8 mouse cellular contexts compared by ENCODE assay signal in the genomic region with DNA sequence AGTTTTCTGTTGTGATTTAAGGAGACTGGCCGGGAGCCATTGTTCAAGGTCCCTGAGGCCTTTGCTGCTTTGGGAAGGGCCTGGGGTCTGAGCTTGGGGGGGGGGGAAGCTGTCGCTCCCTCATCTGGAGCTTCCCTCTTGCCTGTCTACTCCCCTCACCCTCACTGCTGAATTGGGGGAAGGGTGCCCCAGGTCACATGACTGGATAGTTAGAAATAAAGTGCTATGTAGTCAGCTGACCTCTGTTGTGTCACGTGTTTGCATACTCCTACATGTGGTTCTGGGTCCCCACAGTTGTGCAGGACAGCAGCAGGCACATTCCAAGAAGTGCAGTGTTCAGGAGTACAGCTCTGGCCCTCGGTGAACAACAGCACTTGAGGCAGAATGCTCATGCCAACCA. TPM values are rescaled to one million over a fixed set of nuclear protein-coding genes. Genes with fewer than 3 reads are reported as not detected.
DNase-seq lines count a peak whose midpoint lies in the region; ATAC-seq and TF ChIP-seq lines count a peak whose summit lies in the region.

No protein-coding gene starts in this region.

- no peaks in the 10 kb centered on the region for H3K27me3 ChIP-seq in forebrain, embryonic 10.5 days (ENCODE audit: poor library complexity, severe bottlenecking)
- H3K27me3 ChIP-seq in forebrain, embryonic 11.5 days (ENCODE audit: control insufficient read depth, insufficient read depth, low read length), result no peaks in the 10 kb centered on the region
- H3K27me3 ChIP-seq in neural tube, embryonic 11.5 days (ENCODE audit: control insufficient read depth, insufficient read depth, low read length), result no peaks in the 10 kb centered on the region
- no peaks in the 10 kb centered on the region for H3K27me3 ChIP-seq in limb, embryonic 15.5 days
- no peaks in the 10 kb centered on the region for H3K27me3 ChIP-seq in stomach, postnatal 0 days (ENCODE audit: control insufficient read depth, insufficient read depth, low read length)

- H3K9me3 ChIP-seq in forebrain, embryonic 10.5 days, result no peaks in the 10 kb centered on the region
- no peaks in the 10 kb centered on the region for H3K9me3 ChIP-seq in forebrain, embryonic 11.5 days (ENCODE audit: control insufficient read depth, low read length)
- no peaks in the 10 kb centered on the region for H3K9me3 ChIP-seq in neural tube, embryonic 11.5 days (ENCODE audit: control insufficient read depth, low read length)
- no peaks in the 10 kb centered on the region for H3K9me3 ChIP-seq in limb, embryonic 15.5 days
- no peaks in the 10 kb centered on the region for H3K9me3 ChIP-seq in stomach, postnatal 0 days (ENCODE audit: control insufficient read depth, low read length)

- ATAC-seq in forebrain, embryonic 11.5 days (replicated peaks; ENCODE audit: low FRiP score), result no peak
- ATAC-seq in neural tube, embryonic 11.5 days (ENCODE audit: insufficient read depth, low FRiP score, low TSS enrichment), result no peak
- ATAC-seq in limb, embryonic 15.5 days (ENCODE audit: insufficient number of reproducible peaks, low FRiP score, low TSS enrichment, low read depth), result no peak
- ATAC-seq in stomach, postnatal 0 days (ENCODE audit: low FRiP score, low TSS enrichment), result no peak

- no peak overlapping the region for H3K4me2 ChIP-seq in forebrain, embryonic 11.5 days (ENCODE audit: low read depth, low read length, severe bottlenecking)
- H3K4me2 ChIP-seq in neural tube, embryonic 11.5 days (ENCODE audit: low read depth), result no peak overlapping the region
- no peak overlapping the region for H3K4me2 ChIP-seq in limb, embryonic 15.5 days
- no peak overlapping the region for H3K4me2 ChIP-seq in stomach, postnatal 0 days (replicated peaks; ENCODE audit: low read depth)

- no peak overlapping the region for H3K9ac ChIP-seq in forebrain, embryonic 11.5 days (ENCODE audit: low read length)
- no peak overlapping the region for H3K9ac ChIP-seq in neural tube, embryonic 11.5 days (ENCODE audit: low read length)
- no peak overlapping the region for H3K9ac ChIP-seq in limb, embryonic 15.5 days
- 0 out of 2 replicates have a peak overlapping the region, but pooled peaks have one; percentile 13 for H3K9ac ChIP-seq in stomach, postnatal 0 days (ENCODE audit: low read length)

- no peak for TF ChIP-seq EP300 in stomach, postnatal 0 days (optimal IDR thresholded peaks at IDR 0.05)

- H3K36me3 ChIP-seq in forebrain, embryonic 10.5 days (replicated peaks), result peaks cover 65% of the 10 kb centered on the region
- H3K36me3 ChIP-seq in forebrain, embryonic 11.5 days (ENCODE audit: control insufficient read depth, insufficient read depth, low read length), result peaks cover 4% of the 10 kb centered on the region; the same call in 1 of the 2 replicates
- H3K36me3 ChIP-seq in neural tube, embryonic 11.5 days (ENCODE audit: control insufficient read depth, insufficient read depth, low read length), result peaks cover 7% of the 10 kb centered on the region
- peaks cover 52% of the 10 kb centered on the region for H3K36me3 ChIP-seq in limb, embryonic 15.5 days
- peaks cover 20% of the 10 kb centered on the region for H3K36me3 ChIP-seq in stomach, postnatal 0 days (ENCODE audit: control insufficient read depth, insufficient read depth, low read length)

- 89% methylated on average over 4 of the region's 4 CpGs for WGBS in forebrain, embryonic 10.5 days
- WGBS in forebrain, embryonic 11.5 days, result 77% methylated on average over 4 of the region's 4 CpGs
- 78% methylated on average over 4 of the region's 4 CpGs for WGBS in neural tube, embryonic 11.5 days
- 71% methylated on average over 4 of the region's 4 CpGs for WGBS in limb, embryonic 15.5 days
- 58% methylated on average over 4 of the region's 4 CpGs for WGBS in stomach, postnatal 0 days

- peaks cover 13% of the 10 kb centered on the region for H3K4me1 ChIP-seq in forebrain, embryonic 10.5 days
- H3K4me1 ChIP-seq in forebrain, embryonic 11.5 days (replicated peaks; ENCODE audit: control insufficient read depth, insufficient read depth, low read length), result peaks cover 12% of the 10 kb centered on the region
- H3K4me1 ChIP-seq in neural tube, embryonic 11.5 days (ENCODE audit: control insufficient read depth, insufficient read depth, low read length), result peaks cover 6% of the 10 kb centered on the region; the same call in 1 of the 2 replicates
- H3K4me1 ChIP-seq in limb, embryonic 15.5 days, result peaks cover 13% of the 10 kb centered on the region
- H3K4me1 ChIP-seq in stomach, postnatal 0 days (replicated peaks; ENCODE audit: control insufficient read depth, insufficient read depth), result 0 out of 2 replicates have a peak, but pooled peaks cover 4% of the 10 kb centered on the region

- no peak overlapping the region for H3K4me3 ChIP-seq in forebrain, embryonic 10.5 days
- no peak overlapping the region for H3K4me3 ChIP-seq in forebrain, embryonic 11.5 days (ENCODE audit: low read depth, low read length)
- no peak overlapping the region for H3K4me3 ChIP-seq in neural tube, embryonic 11.5 days (ENCODE audit: low read depth, low read length)
- H3K4me3 ChIP-seq in limb, embryonic 15.5 days, result no peak overlapping the region
- no peak overlapping the region for H3K4me3 ChIP-seq in stomach, postnatal 0 days (ENCODE audit: low read depth, low read length)

- peak overlapping the region; percentile 36; the same call in 1 of the 2 replicates for H3K27ac ChIP-seq in forebrain, embryonic 10.5 days
- no peak overlapping the region for H3K27ac ChIP-seq in forebrain, embryonic 11.5 days (ENCODE audit: low read depth, low read length)
- H3K27ac ChIP-seq in neural tube, embryonic 11.5 days (ENCODE audit: low read depth, low read length), result 0 out of 2 replicates have a peak overlapping the region, but pooled peaks have one; percentile 34
- H3K27ac ChIP-seq in limb, embryonic 15.5 days, result 0 out of 2 replicates have a peak overlapping the region, but pooled peaks have one; percentile 47
- H3K27ac ChIP-seq in stomach, postnatal 0 days (replicated peaks), result peak overlapping the region; percentile 53; the same call in 1 of the 2 replicates

- DNase-seq in forebrain, embryonic 10.5 days (ENCODE audit: extremely low spot score, low spot score), result no peak
- DNase-seq in forebrain, embryonic 11.5 days (ENCODE audit: low spot score), result no peak
- no peak for DNase-seq in neural tube, embryonic 11.5 days (ENCODE audit: low spot score)
- no peak for DNase-seq in neural tube, embryonic 10.5 days (ENCODE audit: extremely low spot score, low spot score)
- no peak for DNase-seq in stomach, postnatal 0 days (ENCODE audit: low spot score)
- DNase-seq in frontal cortex, postnatal 36 days (ENCODE audit: low spot score in 2 of 2), result no peak
- no peak for DNase-seq in gastrocnemius, postnatal 25 days

- no peak for TF ChIP-seq CTCF in stomach, postnatal 0 days (IDR thresholded peaks at IDR 0.05; ENCODE audit: low read depth)

RNA-seq across cellular contexts. Expression of a gene that starts 15.7 kb away (rescaled TPM):
- 136 and 137 TPM in 2 replicates for polyA plus RNA-seq in forebrain, embryonic 10.5 days (2016; fragmentation: Nextera tagmentation; extraction: Ambion mirVana)
- polyA plus RNA-seq in forebrain, embryonic 11.5 days (2014; fragmentation: Nextera tagmentation; extraction: Ambion mirVana), result 133 and 145 TPM in 2 replicates
- 150 and 161 TPM in 2 replicates for polyA plus RNA-seq in neural tube, embryonic 11.5 days (2014; fragmentation: Nextera tagmentation; extraction: Ambion mirVana)
- 69.9 and 70.3 TPM in 2 replicates for polyA plus RNA-seq in limb, embryonic 15.5 days (2015; fragmentation: Nextera tagmentation; extraction: Ambion mirVana)
- 44.6 and 47.6 TPM in 2 replicates for polyA plus RNA-seq in stomach, postnatal 0 days (2015; fragmentation: Nextera tagmentation; extraction: Ambion mirVana)
- total RNA-seq in gastrocnemius, postnatal 25 days (2021), result 10 to 100 TPM; 23.0 to 28.4 TPM

RNA-seq across cellular contexts. Expression of a gene that starts 15.9 kb away (rescaled TPM):
- 21.0 and 21.5 TPM in 2 replicates for polyA plus RNA-seq in forebrain, embryonic 10.5 days (2016; fragmentation: Nextera tagmentation; extraction: Ambion mirVana)
- polyA plus RNA-seq in forebrain, embryonic 11.5 days (2014; fragmentation: Nextera tagmentation; extraction: Ambion mirVana), result 23.0 and 24.1 TPM in 2 replicates
- polyA plus RNA-seq in neural tube, embryonic 11.5 days (2014; fragmentation: Nextera tagmentation; extraction: Ambion mirVana), result 23.1 and 24.6 TPM in 2 replicates
- 12.9 and 15.3 TPM in 2 replicates for polyA plus RNA-seq in limb, embryonic 15.5 days (2015; fragmentation: Nextera tagmentation; extraction: Ambion mirVana)
- 9.4 and 11.3 TPM in 2 replicates for polyA plus RNA-seq in stomach, postnatal 0 days (2015; fragmentation: Nextera tagmentation; extraction: Ambion mirVana)
- 10 to 100 TPM; 15.1 to 15.7 TPM for total RNA-seq in gastrocnemius, postnatal 25 days (2021)

RNA-seq across cellular contexts. Expression of a gene that starts 55.2 kb away (rescaled TPM):
- polyA plus RNA-seq in forebrain, embryonic 10.5 days (2016; fragmentation: Nextera tagmentation; extraction: Ambion mirVana), result 24.0 and 24.4 TPM in 2 replicates
- polyA plus RNA-seq in forebrain, embryonic 11.5 days (2014; fragmentation: Nextera tagmentation; extraction: Ambion mirVana), result 23.9 and 24.3 TPM in 2 replicates
- 16.2 and 19.1 TPM in 2 replicates for polyA plus RNA-seq in neural tube, embryonic 11.5 days (2014; fragmentation: Nextera tagmentation; extraction: Ambion mirVana)
- 14.7 and 16.6 TPM in 2 replicates for polyA plus RNA-seq in limb, embryonic 15.5 days (2015; fragmentation: Nextera tagmentation; extraction: Ambion mirVana)
- 10.4 and 11.8 TPM in 2 replicates for polyA plus RNA-seq in stomach, postnatal 0 days (2015; fragmentation: Nextera tagmentation; extraction: Ambion mirVana)
- 10 to 100 TPM; 23.4 to 27.7 TPM for total RNA-seq in gastrocnemius, postnatal 25 days (2021)
